Mouse (Mus musculus): ENCODE measurements around the gene Mylpf.

- TF ChIP-seq CTCF (IDR thresholded peaks at IDR 0.05; ENCODE audit: control insufficient read depth, insufficient read depth, insufficient read length) (no peak), FOSL1 (IDR thresholded peaks at IDR 0.05; ENCODE audit: insufficient read depth, low read length, poor library complexity, severe bottlenecking) (no peak)
Observed at GRCm38 (mm10) chr7:127166501-127166900, 42.2 kb upstream of the Mylpf start.

Data from C2C12 (cell line).